Mouse (Mus musculus): ENCODE results near the gene Cc2d1a. TPM values are rescaled to one million over a fixed set of nuclear protein-coding genes. Genes with fewer than 3 reads are reported as not detected.
A peak's percentile ranks its signal among the peaks of the same experiment; 100 is the strongest.

Gene Cc2d1a
- polyA plus RNA-seq, 1 experiment from 2014 or later: 25.5 TPM

- Histone ChIP-seq H3K4me1 (ENCODE audit: control insufficient read depth, insufficient read depth, low read length) (peaks cover 19% of the 10 kb centered on the region), H3K4me3 (replicated peaks; ENCODE audit: low read length) (no peak overlapping the region), H3K36me3 (ENCODE audit: control insufficient read depth, insufficient read depth, low read length) (no peaks in the 10 kb centered on the region), H3K27ac (ENCODE audit: low read length) (no peak overlapping the region), H3K9ac (ENCODE audit: low read length) (0 out of 2 replicates have a peak overlapping the region, but pooled peaks have one; percentile 41), H3K4me2 (ENCODE audit: low read depth, low read length) (no peak overlapping the region), H3K27me3 (ENCODE audit: control insufficient read depth, insufficient read depth, low read length) (no peaks in the 10 kb centered on the region), H3K9me3 (replicated peaks; ENCODE audit: control insufficient read depth, low read length) (no peaks in the 10 kb centered on the region)
- no peak for ATAC-seq (ENCODE audit: insufficient read depth, low FRiP score)
- WGBS: 57% methylated on average over 4 of the region's 4 CpGs
Observed at GRCm38 (mm10) chr8:84189603-84190002, 41.9 kb upstream of the Cc2d1a start.

- ATAC-seq (ENCODE audit: insufficient read depth, low FRiP score): no peak
- H3K9me3 ChIP-seq (replicated peaks; ENCODE audit: control insufficient read depth, low read length): no peaks in the 10 kb centered on the region
- H3K4me3 ChIP-seq (replicated peaks; ENCODE audit: low read length): no peak overlapping the region
- H3K36me3 ChIP-seq (ENCODE audit: control insufficient read depth, insufficient read depth, low read length): no peaks in the 10 kb centered on the region
- H3K4me2 ChIP-seq (ENCODE audit: low read depth, low read length): no peak overlapping the region
- peaks cover 25% of the 10 kb centered on the region for H3K4me1 ChIP-seq (ENCODE audit: control insufficient read depth, insufficient read depth, low read length)
- H3K9ac ChIP-seq (ENCODE audit: low read length): no peak overlapping the region
- peak overlapping the region; percentile 24; the same call in 1 of the 2 replicates for H3K27ac ChIP-seq (ENCODE audit: low read length)
- 66% methylated on average over 10 of the region's 10 CpGs for WGBS
- H3K27me3 ChIP-seq (ENCODE audit: control insufficient read depth, insufficient read depth, low read length): no peaks in the 10 kb centered on the region
Observed at GRCm38 (mm10) chr8:84188671-84189070, 40.9 kb upstream of the Cc2d1a start.

- Histone ChIP-seq H3K9ac (ENCODE audit: low read length) (peak overlapping the region; percentile 65), H3K4me1 (ENCODE audit: control insufficient read depth, insufficient read depth, low read length) (peaks cover 28% of the 10 kb centered on the region), H3K4me2 (ENCODE audit: low read depth, low read length) (peak overlapping the region; percentile 75), H3K9me3 (replicated peaks; ENCODE audit: control insufficient read depth, low read length) (no peaks in the 10 kb centered on the region), H3K4me3 (replicated peaks; ENCODE audit: low read length) (peak overlapping the region; percentile 41), H3K27ac (ENCODE audit: low read length) (peak overlapping the region; percentile 46; the same call in 1 of the 2 replicates), H3K27me3 (ENCODE audit: control insufficient read depth, insufficient read depth, low read length) (no peaks in the 10 kb centered on the region), H3K36me3 (ENCODE audit: control insufficient read depth, insufficient read depth, low read length) (no peaks in the 10 kb centered on the region)
- no peak for ATAC-seq (ENCODE audit: insufficient read depth, low FRiP score)
- WGBS: 6% methylated on average over 21 of the region's 21 CpGs
Observed at GRCm38 (mm10) chr8:84187065-84187755, 39.5 kb upstream of the Cc2d1a start.

DNA sequence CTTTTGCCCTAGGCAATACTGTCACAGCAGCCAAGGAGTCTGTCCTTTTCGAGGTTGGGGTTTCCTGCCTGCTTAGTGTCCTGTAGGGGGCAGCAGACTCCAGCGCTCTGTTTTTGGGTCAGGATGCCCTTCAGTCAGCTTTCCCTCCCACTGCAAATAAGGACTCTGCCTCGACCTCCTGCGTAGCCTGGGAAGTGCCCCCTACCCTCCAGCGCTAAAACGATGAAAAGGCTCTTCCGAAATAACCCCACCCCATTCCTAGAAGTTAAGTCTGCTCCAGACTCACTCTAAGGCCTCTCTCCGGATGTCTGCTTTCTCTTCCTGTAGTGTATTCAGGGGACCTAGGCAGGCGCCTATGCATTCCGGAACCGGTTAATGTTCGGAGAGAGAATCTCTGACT is 38.8 kb upstream of the Cc2d1a start:
- Histone ChIP-seq H3K9ac (ENCODE audit: low read length) (peak overlapping the region; percentile 65), H3K4me2 (ENCODE audit: low read depth, low read length) (peak overlapping the region; percentile 75), H3K4me1 (ENCODE audit: control insufficient read depth, insufficient read depth, low read length) (peaks cover 26% of the 10 kb centered on the region), H3K9me3 (replicated peaks; ENCODE audit: control insufficient read depth, low read length) (no peaks in the 10 kb centered on the region), H3K27ac (ENCODE audit: low read length) (peak overlapping the region; percentile 46; the same call in 1 of the 2 replicates), H3K4me3 (replicated peaks; ENCODE audit: low read length) (peak overlapping the region; percentile 41), H3K36me3 (ENCODE audit: control insufficient read depth, insufficient read depth, low read length) (no peaks in the 10 kb centered on the region), H3K27me3 (ENCODE audit: control insufficient read depth, insufficient read depth, low read length) (no peaks in the 10 kb centered on the region)
- ATAC-seq (ENCODE audit: insufficient read depth, low FRiP score): 0 out of 2 replicates have a peak, but pooled peaks have one; percentile 18
- WGBS: 0% methylated on average over 12 of the region's 12 CpGs

- H3K27me3 ChIP-seq (ENCODE audit: control insufficient read depth, insufficient read depth, low read length): no peaks in the 10 kb centered on the region
- peak within 1 kb of the TSS; percentile 64; the same call in 1 of the 2 replicates for H3K27ac ChIP-seq (ENCODE audit: low read length)
- 94% methylated on average over 7 of the region's 7 CpGs for WGBS
- H3K4me3 ChIP-seq (replicated peaks; ENCODE audit: low read length): peak within 1 kb of the TSS; percentile 73
- H3K36me3 ChIP-seq (ENCODE audit: control insufficient read depth, insufficient read depth, low read length): no peaks in the 10 kb centered on the region
- peak within 1 kb of the TSS; percentile 88 for H3K4me2 ChIP-seq (ENCODE audit: low read depth, low read length)
- peaks cover 37% of the 10 kb centered on the region for H3K4me1 ChIP-seq (ENCODE audit: control insufficient read depth, insufficient read depth, low read length)
- H3K9ac ChIP-seq (ENCODE audit: low read length): peak within 1 kb of the TSS; percentile 95
- H3K9me3 ChIP-seq (replicated peaks; ENCODE audit: control insufficient read depth, low read length): no peaks in the 10 kb centered on the region
- ATAC-seq (ENCODE audit: insufficient read depth, low FRiP score): no peak
Observed at GRCm38 (mm10) chr8:84185117-84185516, 37.4 kb upstream of the Cc2d1a start, which contains the start of gene Nanos3. Gene Nanos3, minus strand, starts transcription at chr8:84185217.

- WGBS: 14% methylated on average over 21 of the region's 21 CpGs
- peaks cover 43% of the 10 kb centered on the region for H3K4me1 ChIP-seq (ENCODE audit: control insufficient read depth, insufficient read depth, low read length)
Observed at GRCm38 (mm10) chr8:84184085-84185043, 36.6 kb upstream of the Cc2d1a start.

DNA sequence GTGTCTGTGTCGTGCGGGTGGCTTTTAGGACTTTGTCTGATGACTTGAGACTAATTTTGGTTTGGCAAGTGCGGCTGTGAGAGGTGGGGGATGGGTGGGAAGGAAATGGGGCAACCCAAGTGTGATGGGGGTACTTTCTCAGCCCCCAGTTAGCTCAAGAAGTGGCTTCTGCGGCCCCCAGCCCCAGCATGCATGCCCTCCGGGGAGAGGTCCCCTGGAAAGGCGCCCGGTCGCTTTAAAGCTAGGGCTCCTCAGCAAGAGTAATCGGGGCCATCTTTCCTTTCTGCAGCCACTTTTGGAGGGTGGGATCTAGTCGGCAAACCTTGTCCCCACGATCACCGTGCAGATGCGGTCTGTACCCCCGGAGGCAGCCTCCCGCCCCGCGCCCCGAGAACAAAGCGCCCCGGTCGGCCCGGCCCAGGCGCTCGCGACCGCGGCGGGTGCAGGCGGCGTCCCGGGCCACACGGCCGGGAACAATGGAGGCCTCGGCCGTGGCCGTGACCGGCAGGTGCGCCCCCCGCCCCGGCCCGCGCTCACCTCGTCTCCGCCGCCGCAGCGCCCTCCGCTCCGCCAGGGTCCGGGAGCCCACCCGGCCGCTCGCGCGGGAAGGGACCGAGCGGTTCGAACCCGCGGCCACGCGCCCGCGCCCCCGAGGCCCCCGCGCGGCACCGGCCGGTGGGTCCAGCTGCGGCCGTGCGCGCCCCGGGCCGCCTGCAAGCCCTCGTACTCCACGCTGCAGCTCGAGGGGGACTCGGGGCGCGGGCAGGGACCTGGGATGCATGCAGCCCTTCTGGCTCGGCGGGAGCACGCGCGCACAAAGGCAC is 35.7 kb upstream of the Cc2d1a start:
- Histone ChIP-seq H3K9ac (ENCODE audit: low read length) (peak overlapping the region; percentile 95), H3K4me2 (ENCODE audit: low read depth, low read length) (peak overlapping the region; percentile 88), H3K27me3 (ENCODE audit: control insufficient read depth, insufficient read depth, low read length) (no peaks in the 10 kb centered on the region), H3K9me3 (replicated peaks; ENCODE audit: control insufficient read depth, low read length) (no peaks in the 10 kb centered on the region), H3K4me1 (ENCODE audit: control insufficient read depth, insufficient read depth, low read length) (peaks cover 43% of the 10 kb centered on the region), H3K27ac (ENCODE audit: low read length) (peak overlapping the region; percentile 64), H3K4me3 (replicated peaks; ENCODE audit: low read length) (peak overlapping the region; percentile 73), H3K36me3 (ENCODE audit: control insufficient read depth, insufficient read depth, low read length) (no peaks in the 10 kb centered on the region)
- 0 out of 2 replicates have a peak, but pooled peaks have one; percentile 6 for ATAC-seq (ENCODE audit: insufficient read depth, low FRiP score)
- under 1% methylated on average over 83 of the region's 87 CpGs for WGBS

More at GRCm38 (mm10) chr8:84184085-84185043, 36.6 kb upstream of the Cc2d1a start:
- H3K27me3 ChIP-seq (ENCODE audit: control insufficient read depth, insufficient read depth, low read length): no peaks in the 10 kb centered on the region
- H3K4me2 ChIP-seq (ENCODE audit: low read depth, low read length): peak overlapping the region; percentile 88
- H3K36me3 ChIP-seq (ENCODE audit: control insufficient read depth, insufficient read depth, low read length): no peaks in the 10 kb centered on the region
- peak overlapping the region; percentile 95 for H3K9ac ChIP-seq (ENCODE audit: low read length)
- H3K27ac ChIP-seq (ENCODE audit: low read length): peak overlapping the region; percentile 64
- no peaks in the 10 kb centered on the region for H3K9me3 ChIP-seq (replicated peaks; ENCODE audit: control insufficient read depth, low read length)
- ATAC-seq (ENCODE audit: insufficient read depth, low FRiP score): peak; percentile 23
- H3K4me3 ChIP-seq (replicated peaks; ENCODE audit: low read length): peak overlapping the region; percentile 73

DNA sequence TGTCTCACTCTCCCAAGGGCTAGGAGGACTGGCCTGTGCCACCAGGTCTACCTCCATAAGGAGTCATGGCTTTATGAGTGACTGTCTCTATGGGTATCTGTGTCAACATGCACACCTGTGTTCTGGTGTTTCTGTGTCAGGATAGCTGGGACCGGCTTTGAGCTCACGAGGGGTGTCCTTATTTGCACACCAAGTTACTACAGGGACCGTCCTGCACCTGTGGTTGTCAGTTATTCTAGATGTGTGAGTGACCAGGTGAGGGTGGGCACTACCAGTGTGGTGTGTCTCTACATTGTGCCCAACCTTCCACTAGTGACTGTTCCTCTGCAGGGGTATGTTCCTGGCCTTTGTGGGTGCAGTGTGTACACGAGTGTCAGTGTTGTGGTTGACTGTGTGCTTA is 35.1 kb upstream of the Cc2d1a start:
- Histone ChIP-seq H3K9me3 (replicated peaks; ENCODE audit: control insufficient read depth, low read length) (no peaks in the 10 kb centered on the region), H3K36me3 (ENCODE audit: control insufficient read depth, insufficient read depth, low read length) (no peaks in the 10 kb centered on the region), H3K9ac (ENCODE audit: low read length) (peak overlapping the region; percentile 95), H3K27me3 (ENCODE audit: control insufficient read depth, insufficient read depth, low read length) (no peaks in the 10 kb centered on the region), H3K27ac (ENCODE audit: low read length) (no peak overlapping the region; the same call in 1 of the 2 replicates), H3K4me3 (replicated peaks; ENCODE audit: low read length) (peak overlapping the region; percentile 73), H3K4me2 (ENCODE audit: low read depth, low read length) (peak overlapping the region; percentile 88), H3K4me1 (ENCODE audit: control insufficient read depth, insufficient read depth, low read length) (peaks cover 43% of the 10 kb centered on the region)
- no peak for ATAC-seq (ENCODE audit: insufficient read depth, low FRiP score)
- WGBS: 31% methylated on average over 4 of the region's 4 CpGs

All from stomach, embryonic 16.5 days (tissue).